Mouse (Mus musculus) bone marrow macrophage, adult 2 months (primary cell): ENCODE measurements around the gene Itgb7.

Experiments used
- CTCF ChIP-seq: IDR thresholded peaks from 2 replicates; pipeline ENCODE4 v1.5.1; 2012; ENCODE audit warnings: low read depth, mild to moderate bottlenecking, low read length, moderate library complexity
- POLR2A ChIP-seq: IDR thresholded peaks from 2 replicates; pipeline ENCODE4 v1.6.1; 2012; ENCODE audit warnings: mild to moderate bottlenecking, low read depth, low read length, borderline replicate concordance

DNA sequence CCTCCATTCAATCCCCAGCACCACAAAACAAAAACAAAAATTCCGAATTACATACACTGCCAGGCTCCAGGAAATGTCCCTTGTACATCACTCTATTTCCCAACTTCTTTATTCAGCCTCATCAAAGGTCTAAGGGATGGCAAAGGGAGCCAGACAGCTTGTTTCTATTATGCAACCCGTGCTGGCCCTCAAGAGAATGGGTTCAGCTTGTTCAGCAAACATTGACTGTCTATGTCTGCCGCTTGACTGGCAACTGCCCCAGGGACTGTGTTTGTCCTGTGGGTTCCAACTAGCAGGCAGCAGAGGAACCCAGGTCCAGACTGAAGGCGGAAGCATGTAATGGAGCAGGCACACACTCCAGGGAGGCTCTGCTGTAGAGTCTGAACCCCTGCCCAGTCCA lies 32.9 kb downstream of the Itgb7 start:
- no peak for TF ChIP-seq CTCF
- TF ChIP-seq POLR2A: no peak
